Mouse (Mus musculus) embryonic facial prominence, embryonic 11.5 days (tissue): ENCODE measurements around the gene P2ry13. TPM values are rescaled to one million over a fixed set of nuclear protein-coding genes. Genes with fewer than 3 reads are reported as not detected.

Experiments
- ATAC-seq: fragments of 200-750 bp; cut with Nextera tagmentation; replicated peaks from 2 replicates; pipeline ENCODE4 v1.8.0; 2017; ENCODE audit warnings: low read depth; ENCODE audit not compliant: insufficient number of reproducible peaks, low FRiP score, low TSS enrichment
- DNase-seq: peaks from one replicate; pipeline ENCODE4 v3.0.0-alpha.2; 2015; ENCODE audit warnings: low spot score
- H3K27ac ChIP-seq: fragments of 300-500 bp; sonication (generic); replicated peaks from 2 replicates; pipeline ENCODE4 v1.5.1; 2014; ENCODE audit warnings: mild to moderate bottlenecking, low read depth, low read length, control low read depth
- H3K27me3 ChIP-seq: fragments of 300-500 bp; sonication (generic); 2 replicates; pipeline ENCODE4 v1.6.1; 2014; ENCODE audit warnings: mild to moderate bottlenecking, low read length, moderate library complexity, mixed read lengths; ENCODE audit not compliant: control insufficient read depth, insufficient read depth
- H3K36me3 ChIP-seq: fragments of 300-500 bp; sonication (generic); replicated peaks from 2 replicates; pipeline ENCODE4 v1.6.1; 2014; ENCODE audit warnings: low read depth, mild to moderate bottlenecking, low read length, moderate library complexity, mixed read lengths; ENCODE audit not compliant: control insufficient read depth, insufficient read depth
- H3K4me1 ChIP-seq: fragments of 300-500 bp; sonication (generic); 2 replicates; pipeline ENCODE4 v1.6.1; 2014; ENCODE audit warnings: low read length, mixed read lengths; ENCODE audit not compliant: control insufficient read depth, insufficient read depth
- H3K4me2 ChIP-seq: fragments of 300-500 bp; sonication (generic); 2 replicates; pipeline ENCODE4 v1.6.1; 2014; ENCODE audit warnings: low read depth, mild to moderate bottlenecking, control low read depth, low read length, moderate library complexity
- H3K4me3 ChIP-seq: fragments of 300-500 bp; sonication (generic); 2 replicates; pipeline ENCODE4 v1.5.1; 2014; ENCODE audit warnings: low read depth, low read length, control low read depth
- H3K9ac ChIP-seq: fragments of 300-500 bp; sonication (generic); replicated peaks from 2 replicates; pipeline ENCODE4 v1.6.1; 2014; ENCODE audit warnings: mild to moderate bottlenecking, control low read depth, low read length
- H3K9me3 ChIP-seq: fragments of 300-500 bp; sonication (generic); replicated peaks from 2 replicates; pipeline ENCODE4 v1.6.1; 2016; ENCODE audit warnings: mild to moderate bottlenecking, low read length, inconsistent platforms, mixed read lengths; ENCODE audit not compliant: control insufficient read depth
- WGBS: fragments of 180-500 bp; shearing (Covaris S2); extraction: QIAGEN DNeasy Blood & Tissue Kit; methylation state at CpG from one replicate; pipeline ENCODE4 v1.1.7; 2014; 5-methylcytosine and 5-hydroxymethylcytosine counted together
- polyA plus RNA-seq: library from polyadenylated mRNA; unstranded; fragments of >200 nt; fragmentation: Nextera tagmentation; extraction: Ambion mirVana; gene quantifications from 2 replicates; pipeline ENCODE4 v1.2.1, GENCODE M21; 2014

P2ry13 gene
- polyA plus RNA-seq, 1 experiment from 2014 or later = 0.34 TPM

DNA sequence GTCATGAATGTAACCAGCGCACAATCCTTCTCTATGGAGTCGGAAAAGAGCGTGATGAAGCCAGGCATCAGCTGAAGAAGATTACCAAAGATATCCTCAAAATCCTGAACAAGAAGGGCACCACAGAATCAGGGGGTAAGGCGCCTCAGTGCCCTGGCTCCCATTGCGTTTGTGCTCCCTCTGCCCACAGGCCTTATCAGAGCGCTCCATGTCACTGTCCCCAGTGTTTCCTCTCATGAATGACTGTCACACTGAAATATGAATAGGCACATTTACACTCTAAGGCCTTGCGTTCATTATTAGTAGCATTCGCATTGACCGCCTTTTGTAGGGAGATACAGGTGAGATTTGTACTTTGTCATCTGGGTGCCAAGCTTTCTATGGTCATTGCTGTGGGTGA lies 17.0 kb upstream of the P2ry13 start:
- no peak overlapping the region for H3K4me2 ChIP-seq
- no peaks in the 10 kb centered on the region for H3K9me3 ChIP-seq
- DNase-seq (no peak), ATAC-seq (no peak)
- H3K27me3 ChIP-seq = no peaks in the 10 kb centered on the region
- no peaks in the 10 kb centered on the region for H3K36me3 ChIP-seq
- H3K4me3 ChIP-seq = no peak overlapping the region
- no peak overlapping the region for H3K9ac ChIP-seq
- WGBS = 90% methylated on average over 9 of the region's 9 CpGs
- no peaks in the 10 kb centered on the region for H3K4me1 ChIP-seq
- no peak overlapping the region for H3K27ac ChIP-seq

GRCm38 (mm10) chr3:59225411-59225810 lies 14.7 kb upstream of the P2ry13 start:
- H3K9me3 ChIP-seq = no peaks in the 10 kb centered on the region
- DNase-seq (no peak), ATAC-seq (no peak)
- H3K27ac ChIP-seq = no peak overlapping the region
- H3K9ac ChIP-seq = no peak overlapping the region
- no peak overlapping the region for H3K4me3 ChIP-seq
- no peaks in the 10 kb centered on the region for H3K4me1 ChIP-seq
- H3K36me3 ChIP-seq = no peaks in the 10 kb centered on the region
- no peak overlapping the region for H3K4me2 ChIP-seq
- no peaks in the 10 kb centered on the region for H3K27me3 ChIP-seq

DNA sequence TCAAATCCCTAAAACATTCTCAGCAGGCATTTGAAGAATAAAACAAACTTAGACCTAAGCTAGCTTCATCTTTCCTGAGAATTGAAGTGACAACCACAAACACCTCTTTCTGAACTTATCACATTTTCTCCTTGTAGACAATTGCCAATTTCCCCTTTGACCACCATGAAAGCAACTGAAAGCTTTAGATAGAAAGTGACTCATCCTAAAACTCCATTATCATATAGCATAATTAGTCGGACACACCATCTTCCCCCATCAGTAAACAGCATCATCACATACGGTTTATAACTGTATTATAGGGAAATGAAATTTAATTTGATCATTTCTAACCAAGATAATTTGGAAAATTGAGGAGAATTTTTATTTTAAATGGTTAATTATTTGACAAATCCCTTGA lies 11.6 kb upstream of the P2ry13 start:
- no peaks in the 10 kb centered on the region for H3K27me3 ChIP-seq
- H3K4me3 ChIP-seq = no peak overlapping the region
- DNase-seq (no peak), ATAC-seq (no peak)
- no peak overlapping the region for H3K4me2 ChIP-seq
- H3K36me3 ChIP-seq = no peaks in the 10 kb centered on the region
- no peaks in the 10 kb centered on the region for H3K4me1 ChIP-seq
- H3K27ac ChIP-seq = no peak overlapping the region
- no peak overlapping the region for H3K9ac ChIP-seq
- 86% methylated on average over 2 of the region's 2 CpGs for WGBS
- no peaks in the 10 kb centered on the region for H3K9me3 ChIP-seq

DNA sequence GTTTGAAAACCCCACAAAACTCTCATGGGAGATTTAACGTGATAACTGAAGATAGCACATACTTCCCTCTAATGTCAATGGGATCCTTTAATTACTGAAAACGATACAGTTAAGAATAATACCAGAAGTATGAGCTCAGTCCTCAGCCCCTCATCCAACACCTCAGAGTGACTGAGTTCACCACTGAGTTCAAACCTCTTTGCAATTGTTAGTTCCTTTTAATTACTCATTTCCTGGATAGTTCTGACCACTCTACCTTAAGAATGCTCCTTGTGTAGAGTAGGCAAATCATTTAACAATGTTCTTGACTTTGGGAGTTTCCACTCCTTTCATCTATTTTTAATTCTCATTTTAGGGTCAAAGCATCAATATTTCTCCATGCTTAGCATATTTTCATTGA lies 8.6 kb upstream of the P2ry13 start:
- Histone ChIP-seq H3K36me3 (no peaks in the 10 kb centered on the region), H3K9me3 (no peaks in the 10 kb centered on the region), H3K4me2 (no peak overlapping the region), H3K4me1 (no peaks in the 10 kb centered on the region), H3K4me3 (no peak overlapping the region), H3K27ac (no peak overlapping the region), H3K27me3 (no peaks in the 10 kb centered on the region), H3K9ac (no peak overlapping the region)
- no peak for ATAC-seq
- no peak for DNase-seq
- WGBS = 87% methylated on average over 2 of the region's 2 CpGs

DNA sequence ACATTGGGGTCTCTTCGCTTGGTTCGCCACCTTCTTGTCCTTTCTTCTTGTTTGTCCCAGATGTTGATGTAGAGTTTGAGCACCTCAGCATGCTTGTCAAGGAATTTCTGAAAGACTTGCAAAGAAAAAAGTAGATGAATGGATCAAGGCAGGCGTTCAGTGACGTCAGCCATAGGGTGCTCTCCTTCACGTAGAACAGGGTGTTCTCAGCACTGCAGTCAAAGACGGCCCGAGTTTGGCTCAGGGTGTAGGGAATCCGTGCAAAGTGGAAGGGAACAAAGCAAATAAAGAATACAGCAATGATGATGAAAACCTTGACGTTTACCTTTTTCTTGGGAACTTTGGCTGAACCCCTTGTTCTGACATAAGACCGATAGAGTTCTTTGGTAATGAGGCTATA lies 6.5 kb upstream of the P2ry13 start:
- H3K27me3 ChIP-seq = no peaks in the 10 kb centered on the region
- H3K9me3 ChIP-seq = no peaks in the 10 kb centered on the region
- H3K4me1 ChIP-seq = no peaks in the 10 kb centered on the region
- WGBS = 92% methylated on average over 10 of the region's 10 CpGs
- no peak overlapping the region for H3K4me3 ChIP-seq
- no peak overlapping the region for H3K9ac ChIP-seq
- H3K36me3 ChIP-seq = no peaks in the 10 kb centered on the region
- ATAC-seq = no peak
- no peak overlapping the region for H3K27ac ChIP-seq
- no peak overlapping the region for H3K4me2 ChIP-seq
- DNase-seq = no peak

DNA sequence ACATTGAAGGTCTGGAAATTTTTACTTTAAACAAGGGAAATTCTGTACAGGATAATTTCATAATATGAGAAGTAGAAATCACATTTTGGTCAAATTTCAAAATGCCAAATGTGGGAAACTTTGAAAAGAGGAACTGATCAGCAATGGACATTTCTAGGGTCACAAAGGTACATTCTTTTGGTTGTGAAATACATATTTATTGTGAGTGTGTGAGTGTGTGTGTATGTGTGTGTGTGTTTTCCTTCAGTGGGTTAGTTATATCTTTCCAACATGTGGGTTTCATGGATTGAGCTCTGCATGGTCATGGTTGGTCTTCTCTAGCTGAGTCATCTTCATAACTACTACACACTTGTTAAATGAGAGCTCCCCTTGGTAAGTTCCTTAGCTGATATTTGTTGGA lies 1.7 kb upstream of the P2ry13 start:
- no peak overlapping the region for H3K4me2 ChIP-seq
- DNase-seq = no peak
- ATAC-seq = no peak
- H3K27me3 ChIP-seq = no peaks in the 10 kb centered on the region
- H3K4me1 ChIP-seq = no peaks in the 10 kb centered on the region
- H3K9ac ChIP-seq = no peak overlapping the region
- H3K9me3 ChIP-seq = no peaks in the 10 kb centered on the region
- no peak overlapping the region for H3K4me3 ChIP-seq
- H3K36me3 ChIP-seq = no peaks in the 10 kb centered on the region
- no peak overlapping the region for H3K27ac ChIP-seq

- Histone ChIP-seq H3K9me3 (no peaks in the 10 kb centered on the region), H3K4me3 (no peak overlapping the region), H3K27ac (no peak overlapping the region), H3K4me2 (no peak overlapping the region), H3K4me1 (no peaks in the 10 kb centered on the region), H3K9ac (no peak overlapping the region), H3K36me3 (no peaks in the 10 kb centered on the region), H3K27me3 (no peaks in the 10 kb centered on the region)
- ATAC-seq (no peak), DNase-seq (no peak)
- 90% methylated on average over 8 of the region's 8 CpGs for WGBS
Measured at GRCm38 (mm10) chr3:59211784-59212183, 1.1 kb upstream of the P2ry13 start.

DNA sequence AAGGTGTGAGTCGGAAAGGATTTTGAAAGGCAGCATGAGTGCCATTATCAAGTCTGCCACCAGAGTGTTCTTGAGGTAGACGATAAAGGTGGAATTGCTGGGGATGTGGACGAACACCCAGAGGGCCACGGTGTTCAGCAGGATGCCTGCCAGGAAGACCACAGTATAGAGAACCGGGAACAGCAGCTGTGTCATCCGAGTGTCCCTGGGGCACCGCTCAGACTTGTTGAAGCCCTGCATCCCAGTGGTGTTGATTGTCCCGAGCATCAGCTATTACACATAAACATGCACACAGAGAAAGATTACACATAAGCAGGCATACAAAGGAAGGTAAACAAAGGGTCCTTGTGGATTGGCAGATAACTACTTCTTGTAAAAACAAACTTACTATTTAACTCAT lies 593 bp downstream of the P2ry13 start:
- Histone ChIP-seq H3K4me2 (no peak overlapping the region), H3K9ac (no peak overlapping the region), H3K9me3 (no peaks in the 10 kb centered on the region), H3K36me3 (no peaks in the 10 kb centered on the region), H3K27me3 (no peaks in the 10 kb centered on the region), H3K27ac (no peak overlapping the region), H3K4me3 (no peak overlapping the region), H3K4me1 (no peaks in the 10 kb centered on the region)
- 63% methylated on average over 8 of the region's 8 CpGs for WGBS
- ATAC-seq = no peak
- DNase-seq = no peak
